Mouse (Mus musculus) intestine, embryonic 16.5 days (tissue): ENCODE results near the gene Scd1. TPM values are rescaled to one million over a fixed set of nuclear protein-coding genes. Genes with fewer than 3 reads are reported as not detected.

Experiments used
- ATAC-seq: fragments of 200-750 bp; cut with Nextera tagmentation; 2 replicates; pipeline ENCODE4 v1.8.0; 2017; ENCODE audit warnings: moderate TSS enrichment, moderate library complexity
- H3K27ac ChIP-seq: fragments of 300-500 bp; sonication (generic); 2 replicates; pipeline ENCODE4 v1.5.1; 2014; ENCODE audit warnings: mild to moderate bottlenecking, low read length
- H3K27me3 ChIP-seq: fragments of 300-500 bp; sonication (generic); replicated peaks from 2 replicates; pipeline ENCODE4 v1.6.1; 2014; ENCODE audit warnings: low read length, control low read depth, mixed read lengths; ENCODE audit not compliant: control insufficient read depth, insufficient read depth
- H3K36me3 ChIP-seq: fragments of 300-500 bp; sonication (generic); 2 replicates; pipeline ENCODE4 v1.6.1; 2014; ENCODE audit warnings: low read length, control low read depth; ENCODE audit not compliant: control insufficient read depth, insufficient read depth
- H3K4me1 ChIP-seq: fragments of 300-500 bp; sonication (generic); 2 replicates; pipeline ENCODE4 v1.6.1; 2014; ENCODE audit warnings: low read length, control low read depth, mixed read lengths; ENCODE audit not compliant: control insufficient read depth, insufficient read depth
- H3K4me2 ChIP-seq: fragments of 300-500 bp; sonication (generic); 2 replicates; pipeline ENCODE4 v1.6.1; 2014; ENCODE audit warnings: low read depth, low read length, control low read depth
- H3K4me3 ChIP-seq: fragments of 300-500 bp; sonication (generic); 2 replicates; pipeline ENCODE4 v1.5.1; 2014; ENCODE audit warnings: mild to moderate bottlenecking, low read length
- H3K9ac ChIP-seq: fragments of 300-500 bp; sonication (generic); 2 replicates; pipeline ENCODE4 v1.6.1; 2014; ENCODE audit warnings: low read depth, low read length
- H3K9me3 ChIP-seq: fragments of 300-500 bp; sonication (generic); 2 replicates; pipeline ENCODE4 v1.6.1; 2016; ENCODE audit warnings: low read length, control low read depth; ENCODE audit not compliant: control insufficient read depth
- WGBS: fragments of 180-500 bp; shearing (Covaris S2); extraction: QIAGEN DNeasy Blood & Tissue Kit; methylation state at CpG from one replicate; pipeline ENCODE4 v1.1.7; 2014; 5-methylcytosine and 5-hydroxymethylcytosine counted together
- polyA plus RNA-seq: library from polyadenylated mRNA; unstranded; fragments of >200 nt; fragmentation: Nextera tagmentation; extraction: Ambion mirVana; gene quantifications from 2 replicates; pipeline ENCODE4 v1.2.1, GENCODE M21; 2015

Gene Scd1
- polyA plus RNA-seq, 1 experiment from 2014 or later: 5.5 TPM

DNA sequence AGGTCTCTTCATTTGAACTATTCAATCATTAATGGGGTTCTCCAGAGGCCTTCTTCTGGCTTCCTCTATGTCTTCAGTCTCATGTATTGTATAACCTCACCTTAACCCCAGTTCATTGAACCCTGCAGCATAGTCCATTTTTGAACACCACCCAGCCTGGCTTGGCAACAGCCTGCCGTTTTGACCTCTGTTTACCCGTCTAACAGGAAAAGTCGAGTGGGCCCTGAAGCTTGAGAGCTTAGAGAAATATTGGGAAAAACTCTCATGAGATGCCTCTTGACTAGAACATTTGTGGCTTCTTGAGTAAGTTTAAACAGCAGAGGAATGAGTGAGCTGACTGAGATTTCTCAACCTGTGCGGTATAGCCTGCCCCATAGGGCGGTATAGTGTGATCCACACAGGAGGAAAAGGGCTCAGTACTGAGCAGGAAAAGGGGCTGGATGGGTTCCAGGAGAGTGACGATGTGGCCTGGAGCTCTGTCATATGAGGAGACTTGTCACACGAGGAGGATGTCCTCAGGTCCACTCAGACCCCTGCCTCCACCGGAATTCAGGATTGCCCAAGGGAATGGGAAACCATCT lies 14.5 kb upstream of the Scd1 start:
- Histone ChIP-seq H3K9me3 (no peaks in the 10 kb centered on the region), H3K4me1 (no peaks in the 10 kb centered on the region), H3K4me2 (no peak overlapping the region), H3K27ac (no peak overlapping the region), H3K4me3 (no peak overlapping the region), H3K36me3 (no peaks in the 10 kb centered on the region), H3K9ac (no peak overlapping the region), H3K27me3 (no peaks in the 10 kb centered on the region)
- peak; percentile 26; the same call in 1 of the 2 replicates for ATAC-seq
- 75% methylated on average over 8 of the region's 8 CpGs for WGBS

DNA sequence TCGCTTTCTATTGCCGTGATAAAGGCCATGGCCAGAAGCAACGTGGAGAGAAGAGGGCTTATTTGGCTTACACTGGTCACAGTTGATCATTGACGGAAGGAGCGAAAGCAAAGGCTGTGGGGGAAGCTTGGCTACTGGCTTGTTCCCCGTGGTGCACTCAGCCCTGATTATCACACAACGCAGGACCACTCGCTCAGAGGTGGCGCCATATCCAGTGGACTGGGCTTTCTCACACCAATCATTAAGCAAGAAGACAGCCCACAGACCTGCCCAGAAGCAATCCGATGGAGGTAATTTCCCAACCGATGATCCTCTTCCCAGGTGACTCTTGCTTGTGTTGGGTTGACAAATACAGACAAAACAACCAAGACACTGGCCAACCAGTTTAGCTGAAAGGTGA lies 11.9 kb upstream of the Scd1 start:
- no peaks in the 10 kb centered on the region for H3K27me3 ChIP-seq
- no peaks in the 10 kb centered on the region for H3K4me1 ChIP-seq
- 50% methylated on average over 11 of the region's 11 CpGs for WGBS
- H3K9me3 ChIP-seq: no peaks in the 10 kb centered on the region
- no peak overlapping the region for H3K27ac ChIP-seq
- ATAC-seq: no peak
- H3K4me2 ChIP-seq: no peak overlapping the region
- no peaks in the 10 kb centered on the region for H3K36me3 ChIP-seq
- no peak overlapping the region for H3K4me3 ChIP-seq
- H3K9ac ChIP-seq: no peak overlapping the region

DNA sequence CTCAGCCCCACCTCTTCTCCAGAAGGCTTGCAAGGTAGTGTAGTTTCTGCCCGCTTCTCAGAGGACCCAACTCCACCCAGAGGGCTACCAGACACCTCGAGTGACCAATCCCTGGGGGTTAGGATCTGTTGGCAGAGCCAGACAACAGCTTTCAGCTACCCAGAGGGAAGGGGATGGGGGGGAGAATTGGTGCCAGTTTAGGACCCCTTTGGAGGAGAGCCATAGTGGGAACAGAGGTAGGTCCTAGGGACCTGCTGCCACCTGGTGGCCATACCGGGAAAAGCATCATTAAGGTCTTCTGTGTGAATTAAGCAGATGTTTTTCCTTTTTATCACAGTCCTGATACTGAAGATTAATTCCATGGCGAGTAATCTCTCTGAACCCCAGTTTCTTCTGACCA lies 11.3 kb upstream of the Scd1 start:
- Histone ChIP-seq H3K9ac (no peak overlapping the region), H3K9me3 (no peaks in the 10 kb centered on the region), H3K36me3 (no peaks in the 10 kb centered on the region), H3K4me2 (no peak overlapping the region), H3K27me3 (no peaks in the 10 kb centered on the region), H3K4me3 (no peak overlapping the region), H3K27ac (no peak overlapping the region), H3K4me1 (no peaks in the 10 kb centered on the region)
- ATAC-seq: peak; percentile 21; the same call in 1 of the 2 replicates
- WGBS: 22% methylated on average over 4 of the region's 4 CpGs

DNA sequence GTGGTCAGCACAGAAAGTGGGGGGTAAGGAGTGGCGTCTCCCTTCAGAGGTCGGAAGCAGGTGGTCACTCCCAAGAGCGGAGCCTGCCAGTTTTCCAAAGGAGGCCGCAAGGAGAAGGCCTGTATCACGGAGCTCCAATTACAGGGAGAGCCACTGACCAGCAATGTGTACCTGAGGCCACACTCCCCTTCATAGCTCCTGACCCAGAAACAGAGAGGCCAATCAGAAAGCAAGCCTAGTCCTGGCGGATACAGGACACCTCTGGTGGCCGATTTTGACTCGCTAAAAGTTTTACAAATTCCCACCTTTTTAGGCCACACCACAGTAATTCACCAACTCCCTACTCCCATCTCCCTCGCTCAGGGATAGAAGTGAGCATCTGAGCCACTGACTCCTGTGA lies 10.9 kb upstream of the Scd1 start:
- Histone ChIP-seq H3K9me3 (no peaks in the 10 kb centered on the region), H3K4me3 (no peak overlapping the region), H3K4me1 (no peaks in the 10 kb centered on the region), H3K9ac (no peak overlapping the region), H3K36me3 (no peaks in the 10 kb centered on the region), H3K4me2 (no peak overlapping the region), H3K27ac (no peak overlapping the region), H3K27me3 (no peaks in the 10 kb centered on the region)
- no peak for ATAC-seq
- 72% methylated on average over 9 of the region's 9 CpGs for WGBS

DNA sequence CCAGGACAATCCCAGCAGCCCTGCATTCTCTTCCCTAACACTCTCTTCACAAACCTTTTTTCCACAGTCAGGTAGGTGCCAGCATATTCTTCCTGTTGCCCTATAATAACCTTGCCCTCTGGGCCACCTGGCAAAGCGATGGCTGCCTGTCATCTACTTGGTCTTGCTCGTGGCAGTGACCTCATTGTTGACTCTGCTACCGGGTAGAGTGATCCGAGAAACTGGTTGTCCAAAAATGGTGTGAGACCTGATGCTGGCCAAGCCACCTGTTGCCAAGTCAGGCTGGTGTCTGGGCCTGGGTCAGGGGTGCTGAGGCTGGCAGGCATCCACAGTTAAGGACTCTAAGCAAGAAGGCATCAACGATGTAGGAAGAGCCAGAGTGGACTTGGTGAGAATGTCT lies 10.4 kb upstream of the Scd1 start:
- H3K27ac ChIP-seq: no peak overlapping the region
- no peaks in the 10 kb centered on the region for H3K9me3 ChIP-seq
- H3K4me2 ChIP-seq: no peak overlapping the region
- no peaks in the 10 kb centered on the region for H3K36me3 ChIP-seq
- 81% methylated on average over 5 of the region's 5 CpGs for WGBS
- no peaks in the 10 kb centered on the region for H3K27me3 ChIP-seq
- no peak for ATAC-seq
- H3K9ac ChIP-seq: no peak overlapping the region
- H3K4me3 ChIP-seq: no peak overlapping the region
- no peaks in the 10 kb centered on the region for H3K4me1 ChIP-seq

DNA sequence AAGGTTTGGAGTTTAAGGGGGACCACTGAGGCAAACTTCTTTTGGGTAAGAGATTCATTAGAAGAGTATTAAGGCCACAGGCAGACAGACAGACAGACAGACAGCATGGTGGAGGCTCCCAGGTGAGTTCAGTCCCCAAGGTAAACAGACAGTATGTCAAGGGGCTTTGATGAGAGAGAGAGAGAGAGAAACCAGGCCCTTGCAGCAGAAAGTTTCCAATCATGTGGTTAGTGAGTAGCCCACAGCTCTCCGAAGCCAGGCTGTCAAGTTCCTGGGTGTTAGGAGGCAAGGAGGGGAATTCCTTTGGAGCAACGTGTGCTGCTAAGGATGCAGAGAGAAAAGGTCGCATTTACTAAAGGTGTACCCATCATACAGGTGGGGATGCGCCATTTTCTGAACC lies 9.8 kb upstream of the Scd1 start:
- Histone ChIP-seq H3K27me3 (no peaks in the 10 kb centered on the region), H3K27ac (no peak overlapping the region), H3K9me3 (no peaks in the 10 kb centered on the region), H3K4me2 (no peak overlapping the region), H3K4me1 (no peaks in the 10 kb centered on the region), H3K9ac (no peak overlapping the region), H3K36me3 (no peaks in the 10 kb centered on the region), H3K4me3 (no peak overlapping the region)
- WGBS: 60% methylated on average over 4 of the region's 4 CpGs
- no peak for ATAC-seq

DNA sequence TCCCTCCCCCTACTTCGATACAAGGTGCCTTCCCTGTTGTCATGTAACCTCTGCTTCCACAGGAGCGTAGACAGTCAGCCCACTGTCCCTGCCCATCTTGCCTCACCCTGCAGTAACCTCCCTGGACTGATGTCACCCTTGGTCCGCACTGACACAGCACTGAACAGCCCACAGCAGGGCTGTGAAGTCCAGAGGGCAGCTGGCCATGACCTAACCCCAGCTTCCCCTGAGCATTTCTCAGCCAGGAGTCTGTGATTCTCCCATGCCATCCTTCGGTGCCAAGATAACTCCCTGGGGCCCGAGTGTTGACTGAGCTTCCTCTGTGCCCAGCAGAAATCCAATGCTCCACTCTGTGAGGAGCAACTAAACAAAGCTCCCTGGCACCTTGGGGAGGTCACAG lies 8.6 kb upstream of the Scd1 start:
- no peak overlapping the region for H3K4me2 ChIP-seq
- no peak for ATAC-seq
- H3K9me3 ChIP-seq: no peaks in the 10 kb centered on the region
- no peaks in the 10 kb centered on the region for H3K27me3 ChIP-seq
- H3K4me3 ChIP-seq: no peak overlapping the region
- no peaks in the 10 kb centered on the region for H3K4me1 ChIP-seq
- no peak overlapping the region for H3K27ac ChIP-seq
- H3K36me3 ChIP-seq: no peaks in the 10 kb centered on the region
- WGBS: 79% methylated on average over 5 of the region's 5 CpGs
- no peak overlapping the region for H3K9ac ChIP-seq

DNA sequence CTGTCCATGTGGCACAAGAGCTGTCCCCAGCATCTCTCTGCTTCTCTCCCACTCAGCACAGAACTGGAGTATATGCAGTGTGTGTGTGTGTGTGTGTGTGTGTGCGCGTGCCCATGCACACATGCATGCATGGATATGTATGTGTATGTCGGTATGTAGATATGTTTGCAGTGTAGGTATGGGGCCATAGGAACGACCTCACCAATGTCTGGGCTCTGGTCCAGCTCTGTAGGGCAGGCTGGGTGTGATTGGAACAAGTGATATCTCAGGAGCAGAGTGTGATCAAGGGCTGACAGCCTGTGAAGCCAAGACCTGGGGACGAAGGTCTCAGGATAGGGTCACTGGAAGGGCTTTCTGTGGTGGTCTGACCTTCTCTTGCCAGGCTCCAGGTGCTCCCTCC lies 7.8 kb upstream of the Scd1 start:
- H3K4me3 ChIP-seq: no peak overlapping the region
- H3K27me3 ChIP-seq: no peaks in the 10 kb centered on the region
- H3K4me2 ChIP-seq: no peak overlapping the region
- no peak overlapping the region for H3K9ac ChIP-seq
- WGBS: 84% methylated on average over 5 of the region's 5 CpGs
- H3K27ac ChIP-seq: no peak overlapping the region
- H3K9me3 ChIP-seq: no peaks in the 10 kb centered on the region
- H3K36me3 ChIP-seq: no peaks in the 10 kb centered on the region
- H3K4me1 ChIP-seq: no peaks in the 10 kb centered on the region
- no peak for ATAC-seq

DNA sequence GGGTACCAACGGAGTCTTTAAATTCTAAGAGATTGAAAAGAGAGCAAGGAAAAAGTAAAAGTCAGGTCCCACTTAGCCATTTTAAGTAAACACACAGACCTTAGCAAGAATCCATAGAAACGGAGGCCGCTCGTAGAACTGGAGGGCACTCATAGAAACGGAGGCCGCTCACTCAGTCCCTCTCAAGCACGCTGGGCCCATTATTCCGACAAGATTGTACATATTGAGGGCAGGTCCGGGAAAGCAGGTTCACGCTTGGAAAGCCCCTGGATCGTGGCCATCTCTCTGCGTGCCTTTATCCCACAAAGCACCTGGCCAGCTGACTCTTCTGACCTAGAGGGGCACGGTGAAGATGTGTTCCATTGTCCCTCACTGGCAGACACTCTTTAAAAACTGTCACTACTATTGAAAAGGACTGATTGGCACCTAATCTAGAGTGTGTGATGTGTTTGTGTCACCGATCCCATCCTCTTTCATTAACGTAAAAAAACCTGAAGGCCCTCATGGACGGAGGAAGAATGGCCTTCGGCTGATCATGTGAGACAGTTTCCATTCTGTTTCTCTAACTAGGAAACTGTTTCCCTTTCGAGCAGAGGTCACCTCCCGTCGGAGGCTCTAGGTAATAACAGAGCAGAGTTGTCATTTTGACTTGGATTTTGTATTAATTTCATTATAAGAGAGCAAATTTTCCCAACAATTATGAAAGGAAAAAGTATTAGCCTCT lies 2.8 kb upstream of the Scd1 start:
- H3K9me3 ChIP-seq: no peaks in the 10 kb centered on the region
- no peaks in the 10 kb centered on the region for H3K36me3 ChIP-seq
- H3K9ac ChIP-seq: no peak overlapping the region
- H3K4me3 ChIP-seq: no peak overlapping the region
- WGBS: 91% methylated on average over 20 of the region's 20 CpGs
- peaks cover 6% of the 10 kb centered on the region; the same call in 1 of the 2 replicates for H3K4me1 ChIP-seq
- no peak overlapping the region for H3K4me2 ChIP-seq
- H3K27ac ChIP-seq: no peak overlapping the region
- no peak for ATAC-seq
- no peaks in the 10 kb centered on the region for H3K27me3 ChIP-seq
